Mouse (Mus musculus): ENCODE results near the gene Gm21834. TPM values are rescaled to one million over a fixed set of nuclear protein-coding genes. Genes with fewer than 3 reads are reported as not detected.

The Gm21834 gene
- not detected in 2 replicates for polyA plus RNA-seq (2015; fragmentation: Nextera tagmentation; extraction: Ambion mirVana)

DNA sequence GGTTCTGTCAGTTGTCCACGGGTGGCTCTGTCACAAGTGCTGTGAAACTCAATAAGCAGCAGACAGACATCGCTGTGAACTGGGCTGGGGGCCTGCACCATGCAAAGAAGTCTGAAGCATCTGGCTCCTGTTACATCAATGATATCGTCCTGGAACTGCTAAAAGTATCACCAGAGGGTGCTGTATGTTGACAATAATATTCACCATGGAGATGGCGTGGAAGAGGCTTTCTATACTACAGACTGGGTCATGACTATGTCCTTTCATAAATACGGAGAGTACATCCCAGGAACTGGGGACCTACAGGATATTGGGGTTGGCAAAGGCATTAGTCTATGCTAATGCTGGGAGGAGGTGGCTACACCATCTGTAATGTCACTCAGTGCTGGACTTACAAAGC is at the start of gene Gm21834:
Gene Gm21834, minus strand, starts transcription at position 101 of the 400 bp plus-strand sequence.
- no peak within 1 kb of the TSS for H3K9ac ChIP-seq (replicated peaks)
- H3K4me2 ChIP-seq (replicated peaks), result no peak within 1 kb of the TSS
- H3K4me1 ChIP-seq, result no peaks in the 10 kb centered on the region
- no peak within 1 kb of the TSS for H3K27ac ChIP-seq (replicated peaks)
- WGBS, result 85% methylated on average over 5 of the region's 5 CpGs
- ATAC-seq (replicated peaks), result no peak
- H3K4me3 ChIP-seq, result no peak within 1 kb of the TSS
- no peaks in the 10 kb centered on the region for H3K36me3 ChIP-seq
- no peaks in the 10 kb centered on the region for H3K27me3 ChIP-seq
- no peaks in the 10 kb centered on the region for H3K9me3 ChIP-seq

DNA sequence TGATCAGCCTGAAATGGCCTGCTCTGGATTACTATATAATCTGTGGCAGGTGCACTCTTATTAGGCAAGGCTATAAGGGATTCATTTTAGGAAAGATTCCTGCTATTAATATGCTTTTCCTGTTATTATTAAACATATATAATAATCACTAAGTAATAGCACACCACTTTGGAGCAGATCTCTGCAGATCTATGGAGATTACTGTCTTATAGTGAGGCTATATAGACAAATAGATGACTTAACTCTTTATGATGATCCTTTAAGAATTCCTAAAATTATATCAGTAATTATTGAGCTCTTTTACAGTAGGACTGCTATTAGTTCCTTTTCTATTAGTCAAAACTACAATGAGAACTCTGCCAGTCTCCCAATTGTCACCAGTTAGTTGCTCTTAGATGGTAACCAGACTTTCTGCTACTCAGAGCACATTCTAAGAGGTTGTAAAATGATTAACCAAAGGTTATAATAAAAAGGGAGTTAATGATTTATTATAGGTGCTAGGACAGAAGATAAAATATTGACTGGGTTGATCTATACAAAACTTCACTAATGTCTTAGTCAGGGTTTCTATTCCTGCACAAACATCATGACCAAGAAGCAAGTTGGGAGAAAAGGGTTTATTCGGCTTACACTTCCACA is 46.3 kb upstream of the Gm21834 start:
- Histone ChIP-seq H3K27ac (replicated peaks) (no peak overlapping the region), H3K4me3 (no peak overlapping the region), H3K9ac (replicated peaks) (no peak overlapping the region), H3K4me1 (no peaks in the 10 kb centered on the region), H3K36me3 (no peaks in the 10 kb centered on the region), H3K4me2 (replicated peaks) (no peak overlapping the region), H3K27me3 (no peaks in the 10 kb centered on the region), H3K9me3 (no peaks in the 10 kb centered on the region)
- WGBS, result 90% methylated on average over 1 of the region's 1 CpGs
- ATAC-seq (replicated peaks), result no peak

GRCm38 (mm10) chr17:57770904-57771303 is 28.9 kb upstream of the Gm21834 start:
- Histone ChIP-seq H3K4me3 (peak overlapping the region; percentile 47), H3K27me3 (no peaks in the 10 kb centered on the region), H3K4me1 (peaks cover 5% of the 10 kb centered on the region; the same call in 1 of the 2 replicates), H3K36me3 (no peaks in the 10 kb centered on the region), H3K9me3 (no peaks in the 10 kb centered on the region), H3K9ac (replicated peaks) (no peak overlapping the region), H3K27ac (replicated peaks) (no peak overlapping the region), H3K4me2 (replicated peaks) (no peak overlapping the region)
- peak; percentile 78 for ATAC-seq (replicated peaks)
- 13% methylated on average over 4 of the region's 4 CpGs for WGBS

DNA sequence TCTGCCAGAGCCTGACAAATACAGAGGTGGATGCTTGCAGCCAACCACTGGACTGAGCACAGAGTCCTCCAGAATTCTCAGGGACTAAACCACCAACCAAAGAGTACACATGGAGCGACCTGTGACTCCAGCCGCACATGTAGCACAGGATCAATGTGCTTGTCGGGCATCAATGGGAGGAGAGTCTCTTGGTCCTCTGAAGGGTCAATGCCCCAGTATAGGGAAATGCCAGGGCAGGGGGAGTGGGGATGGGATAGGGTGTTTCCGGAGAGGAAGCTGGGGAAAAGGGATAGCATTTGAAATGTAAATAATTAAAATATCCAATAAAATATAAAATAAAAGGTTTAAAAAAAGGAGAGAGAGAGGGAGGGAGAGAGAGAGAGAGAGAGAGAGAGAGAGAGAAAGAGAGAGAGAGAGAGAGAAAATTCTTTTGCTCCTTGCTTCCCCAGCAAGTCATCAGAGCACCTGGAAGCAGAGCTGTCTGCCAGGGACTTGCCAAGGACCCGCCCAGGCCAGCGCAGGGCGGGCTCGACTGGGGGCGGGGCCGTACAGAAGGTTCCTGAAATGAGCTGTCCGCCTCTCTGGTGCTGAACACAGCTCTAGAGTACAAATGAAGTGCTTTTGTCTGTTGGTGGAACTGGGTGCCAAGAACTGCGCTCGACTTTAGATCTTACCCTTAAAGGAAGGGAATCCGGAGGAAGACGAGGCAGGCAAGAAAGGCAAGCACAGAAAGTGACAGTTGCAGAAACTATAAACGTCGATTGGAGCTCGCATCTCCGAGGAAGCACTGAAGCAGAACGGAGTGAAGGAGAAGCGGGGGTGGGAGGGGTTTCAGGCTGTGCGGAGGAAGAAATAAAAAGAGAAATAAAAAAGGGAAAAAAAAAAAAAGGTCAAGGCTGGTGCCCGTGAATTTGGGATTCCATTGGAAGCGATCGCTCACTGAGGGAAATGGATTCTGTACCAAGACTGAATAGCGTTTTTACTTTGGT is 26.9 kb upstream of the Gm21834 start, which contains the start of gene Cntnap5c:
Gene Cntnap5c, plus strand, starts transcription at position 949 of the 989 bp plus-strand sequence.
- Histone ChIP-seq H3K9me3 (no peaks in the 10 kb centered on the region), H3K27me3 (no peaks in the 10 kb centered on the region), H3K9ac (replicated peaks) (peak within 1 kb of the TSS; percentile 42), H3K36me3 (no peaks in the 10 kb centered on the region), H3K4me3 (peak within 1 kb of the TSS; percentile 47), H3K4me2 (replicated peaks) (peak within 1 kb of the TSS; percentile 61), H3K4me1 (peaks cover 5% of the 10 kb centered on the region; the same call in 1 of the 2 replicates), H3K27ac (replicated peaks) (no peak within 1 kb of the TSS; the same call in 1 of the 2 replicates)
- ATAC-seq (replicated peaks), result peak; percentile 93
- WGBS, result 17% methylated on average over 26 of the region's 26 CpGs

DNA sequence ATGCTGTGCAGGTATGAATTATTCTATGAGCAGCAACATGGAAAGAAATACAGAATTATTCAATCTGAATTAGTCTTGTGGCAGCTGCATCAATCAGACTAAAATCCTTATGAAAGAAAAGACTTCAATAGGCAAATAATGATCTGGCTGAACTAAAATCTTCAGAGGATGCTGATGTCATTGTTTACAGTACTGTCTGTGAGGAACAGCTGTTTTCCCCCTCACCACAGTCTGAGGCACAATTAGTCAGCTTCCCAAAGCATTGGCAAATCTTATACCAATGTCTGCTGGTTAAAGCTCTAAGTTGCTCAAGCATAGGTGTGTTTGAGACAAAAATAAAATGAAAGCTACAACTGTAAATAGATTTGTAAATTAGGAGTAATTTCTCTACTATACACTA is 25.3 kb upstream of the Gm21834 start:
- ATAC-seq (replicated peaks), result 0 out of 2 replicates have a peak, but pooled peaks have one; percentile 38

DNA sequence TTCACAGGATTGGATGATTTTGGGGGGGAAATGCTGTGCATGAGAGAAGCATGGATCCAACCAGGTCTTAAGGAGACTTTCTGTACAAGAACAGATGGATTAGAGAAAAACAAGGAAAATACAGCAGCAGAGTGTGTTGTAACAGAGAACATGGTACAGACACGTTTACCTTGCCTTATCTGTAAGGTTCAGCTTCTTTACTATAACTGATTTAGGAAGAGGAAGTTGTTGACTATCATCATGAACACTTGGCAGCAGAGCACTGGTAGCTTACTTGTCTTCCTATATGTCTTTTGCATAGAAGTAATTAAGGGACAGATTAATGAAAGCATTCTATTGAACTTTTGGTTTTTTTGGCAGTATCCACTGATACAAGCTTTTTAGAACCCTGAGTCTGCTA is 16.0 kb upstream of the Gm21834 start:
- H3K4me3 ChIP-seq, result no peak overlapping the region
- no peaks in the 10 kb centered on the region for H3K36me3 ChIP-seq
- no peaks in the 10 kb centered on the region for H3K9me3 ChIP-seq
- H3K27ac ChIP-seq (replicated peaks), result no peak overlapping the region
- H3K4me2 ChIP-seq (replicated peaks), result no peak overlapping the region
- no peak overlapping the region for H3K9ac ChIP-seq (replicated peaks)
- no peaks in the 10 kb centered on the region for H3K4me1 ChIP-seq
- no peaks in the 10 kb centered on the region for H3K27me3 ChIP-seq
- 78% methylated on average over 1 of the region's 1 CpGs for WGBS
- no peak for ATAC-seq (replicated peaks)

More for the DNA sequence above, 25.3 kb upstream of the Gm21834 start:
- H3K9ac ChIP-seq (replicated peaks), result no peak overlapping the region
- H3K9me3 ChIP-seq, result no peaks in the 10 kb centered on the region
- no peaks in the 10 kb centered on the region for H3K27me3 ChIP-seq
- H3K36me3 ChIP-seq, result no peaks in the 10 kb centered on the region
- H3K27ac ChIP-seq (replicated peaks), result no peak overlapping the region
- no peak overlapping the region for H3K4me2 ChIP-seq (replicated peaks)
- no peak overlapping the region for H3K4me3 ChIP-seq
- H3K4me1 ChIP-seq, result peaks cover 5% of the 10 kb centered on the region; the same call in 1 of the 2 replicates

GRCm38 (mm10) chr17:57694791-57695190 is 47.2 kb downstream of the Gm21834 start:
- Histone ChIP-seq H3K4me3 (no peak overlapping the region), H3K9me3 (no peaks in the 10 kb centered on the region), H3K36me3 (no peaks in the 10 kb centered on the region), H3K27me3 (no peaks in the 10 kb centered on the region), H3K27ac (replicated peaks) (no peak overlapping the region), H3K4me2 (replicated peaks) (no peak overlapping the region), H3K4me1 (no peaks in the 10 kb centered on the region), H3K9ac (replicated peaks) (no peak overlapping the region)
- WGBS, result 71% methylated on average over 3 of the region's 3 CpGs
- ATAC-seq (replicated peaks), result no peak

Other genes with a start within 250 kb of the Gm21834 start
- gene Vmn2r120, start 196.7 kb downstream of the Gm21834 start, polyA plus RNA-seq (2015; fragmentation: Nextera tagmentation; extraction: Ambion mirVana), result not detected in 2 replicates
- 2.6 and 3.0 TPM in 2 replicates for gene Cntnap5c, start 27.4 kb upstream of the Gm21834 start, polyA plus RNA-seq (2015; fragmentation: Nextera tagmentation; extraction: Ambion mirVana)